Mouse (Mus musculus) adrenal gland (tissue): ENCODE data around the gene Noct.

ENCODE experiments used
- intact Hi-C: fragments of 180-260 bp; cut with DNase I; formaldehyde crosslinking; loops from one replicate; pipeline ENCODE4 v1.15.1; 2025
- microRNA-seq, 2 experiments: library from miRNA; unstranded; fragments of <30 nt; microRNA quantifications; one replicate each; pipeline ENCODE4; 2019

The Noct gene

DNA sequence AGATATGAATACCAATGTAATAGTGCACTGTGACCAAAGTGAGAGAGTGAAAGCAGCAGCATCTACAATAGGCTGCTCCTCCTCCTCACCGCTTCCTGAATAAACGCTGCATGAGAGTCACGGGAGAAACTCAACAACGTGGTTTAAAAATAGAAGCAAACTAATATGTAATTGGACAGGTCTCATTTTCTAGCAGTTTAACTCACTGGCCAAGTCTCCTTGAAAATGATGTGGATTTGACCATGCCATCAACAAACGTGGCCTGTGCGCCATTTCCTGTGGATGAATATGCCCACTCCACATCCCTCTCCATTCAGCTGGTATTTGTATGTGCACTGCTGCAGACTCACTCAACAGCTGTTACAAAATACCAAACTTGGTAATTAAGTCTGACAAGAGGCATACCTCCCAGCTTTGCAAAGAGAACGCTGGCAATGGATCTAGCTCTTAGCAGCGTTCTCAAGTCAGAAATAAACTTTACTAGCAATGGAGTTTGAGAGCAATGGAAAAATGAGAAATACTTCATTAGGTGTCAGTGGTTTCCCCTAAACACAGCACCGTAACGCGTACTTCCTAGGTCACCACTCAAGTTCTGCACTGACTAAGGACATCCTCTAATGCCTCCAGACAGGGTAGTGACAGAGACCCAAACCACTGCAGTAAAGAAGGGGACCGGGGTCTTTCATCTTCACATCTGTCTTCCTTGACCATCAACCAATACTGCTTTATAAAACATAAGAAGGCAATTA is 46.0 kb downstream of the Noct start:
- intact Hi-C loops, result no loop called here

DNA sequence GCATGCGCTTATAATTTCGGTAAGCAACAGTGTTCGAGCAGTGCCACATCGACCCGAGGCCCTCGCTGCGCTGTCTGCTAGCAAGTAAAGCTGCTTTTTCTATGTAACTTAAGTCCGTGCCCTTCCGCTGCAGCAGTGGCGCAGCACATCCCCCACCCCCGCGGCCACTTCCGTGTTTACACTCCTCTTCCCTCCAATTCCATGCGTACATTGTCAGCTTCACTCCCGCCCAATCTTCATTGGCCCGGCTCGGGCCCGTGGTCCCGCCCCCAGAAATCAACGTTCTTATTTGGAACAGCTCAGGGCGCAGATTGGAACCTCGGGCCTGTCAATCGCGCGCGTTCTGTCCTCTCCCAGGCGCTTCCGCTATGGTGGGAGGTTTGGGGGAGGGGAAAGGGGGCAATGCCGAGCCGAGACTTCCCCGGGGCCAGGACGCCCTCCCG is 51.7 kb downstream of the Noct start:
- intact Hi-C loops, result no loop called here

DNA sequence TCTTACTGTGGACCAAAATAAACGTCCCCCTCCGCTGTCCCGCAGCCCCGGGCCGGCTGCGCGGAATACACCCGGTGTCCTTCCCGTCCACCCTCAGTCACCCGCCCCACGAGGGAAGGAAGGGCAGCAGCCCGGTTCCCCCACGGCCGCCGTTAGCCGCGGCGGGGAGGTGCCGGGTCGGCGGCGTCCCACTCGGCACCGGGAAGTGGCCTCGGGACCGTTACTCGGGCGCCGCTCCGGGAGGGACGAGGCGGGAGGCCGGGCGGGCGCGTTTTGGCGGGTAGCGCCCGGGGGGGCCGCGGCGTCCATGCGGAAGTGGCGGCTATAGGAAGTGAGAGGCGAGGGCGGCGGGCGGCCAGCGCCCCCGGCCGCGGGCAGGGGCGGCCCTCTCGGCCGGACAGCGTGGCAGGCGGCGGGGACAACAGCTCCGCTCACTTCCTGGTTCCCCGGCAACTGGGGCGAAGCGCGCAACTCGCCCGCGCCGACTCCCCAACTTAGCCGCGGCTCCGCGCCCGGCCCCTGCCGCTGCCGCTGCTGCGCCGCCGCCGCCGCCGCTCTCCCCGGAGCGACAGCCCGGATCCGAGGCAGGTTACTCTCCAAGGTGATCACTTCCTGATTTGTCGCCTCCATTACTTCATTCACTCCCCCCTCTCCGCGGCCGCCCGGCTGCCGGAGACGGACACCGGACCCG is 52.3 kb downstream of the Noct start:
- intact Hi-C loops, result no loop called here

DNA sequence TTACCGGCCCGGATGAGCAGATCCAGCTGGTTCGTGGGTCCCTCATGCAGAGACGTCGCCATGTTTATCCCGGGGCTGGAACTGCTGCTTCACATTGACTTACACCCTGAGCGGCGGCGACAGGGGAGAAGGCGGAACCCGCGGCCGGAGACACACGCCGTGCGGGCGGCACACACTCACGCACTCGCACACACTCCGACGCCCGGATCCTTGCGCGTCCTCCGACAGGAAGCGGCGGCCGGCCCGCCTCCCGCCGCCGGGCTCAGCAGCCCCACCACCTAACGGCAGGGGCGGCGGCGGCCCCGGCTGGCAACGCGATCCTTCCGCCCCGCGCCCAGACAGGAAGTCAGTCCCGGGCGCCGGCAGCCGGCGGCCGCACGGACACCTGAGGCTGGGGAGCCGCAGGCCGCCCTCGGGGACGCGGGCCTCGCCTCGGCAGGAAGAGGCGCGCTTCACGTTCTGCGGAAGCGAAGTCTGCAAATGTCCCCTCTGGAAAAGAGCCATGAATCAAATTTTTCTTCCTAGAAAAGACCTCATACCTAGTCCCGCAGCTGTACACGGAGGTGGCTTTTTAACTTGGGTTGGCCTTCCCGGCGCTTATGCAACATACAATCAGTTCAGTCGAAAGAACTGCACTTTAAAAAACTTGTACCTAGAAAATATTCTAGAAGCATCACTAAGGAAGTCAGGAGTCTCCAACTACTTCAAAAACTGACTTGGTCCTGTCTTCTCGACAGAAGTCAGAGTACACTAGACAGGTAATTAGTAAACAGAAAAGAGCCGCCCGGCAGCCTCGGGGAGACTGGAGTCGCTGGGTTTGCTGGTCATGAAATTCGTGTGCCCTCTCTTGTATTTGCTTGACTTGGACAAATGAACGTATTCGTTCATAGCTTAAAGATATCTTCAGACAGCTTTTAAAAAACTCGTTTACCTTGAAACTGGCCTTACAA is 53.2 kb downstream of the Noct start:
- intact Hi-C loops, result no loop called here

DNA sequence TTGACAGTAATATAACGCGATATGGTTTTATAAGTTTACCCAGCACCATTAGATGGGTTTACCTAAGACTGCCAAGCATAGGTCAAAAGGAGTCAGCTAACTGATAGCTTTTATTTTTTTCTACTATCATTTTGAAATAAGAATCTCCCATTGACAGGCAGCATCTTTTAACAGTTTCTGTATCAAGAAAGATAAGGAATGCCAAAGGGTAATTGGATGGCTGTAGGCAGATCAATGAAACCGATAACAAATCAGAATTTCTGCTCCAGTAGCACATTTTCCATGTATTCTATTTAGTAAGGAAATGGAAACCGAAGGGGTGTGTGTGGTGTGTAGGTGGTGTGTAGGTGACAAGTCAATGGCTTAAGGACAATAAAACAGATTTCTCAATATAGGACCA is 54.2 kb downstream of the Noct start:
- intact Hi-C loops, result no loop called here

DNA sequence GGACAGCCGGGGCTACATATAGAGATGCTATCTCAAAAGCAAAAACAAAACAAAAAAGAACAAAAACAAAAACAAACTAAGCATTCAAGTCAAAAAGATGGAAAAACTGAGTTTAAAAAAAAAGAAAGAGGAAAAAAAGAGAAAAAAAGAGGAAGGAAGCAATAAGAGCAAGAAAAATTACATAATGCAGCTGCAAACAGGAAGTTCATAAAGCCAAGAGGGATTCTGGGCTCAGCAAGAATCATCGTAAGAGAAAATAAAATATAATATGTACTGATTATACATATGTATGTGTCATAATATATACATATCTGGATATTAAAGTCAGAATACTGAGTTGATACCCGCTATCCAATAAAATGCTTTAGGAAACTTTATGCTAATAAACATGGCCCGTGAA is 57.5 kb downstream of the Noct start:
- intact Hi-C loops, result no loop called here

DNA sequence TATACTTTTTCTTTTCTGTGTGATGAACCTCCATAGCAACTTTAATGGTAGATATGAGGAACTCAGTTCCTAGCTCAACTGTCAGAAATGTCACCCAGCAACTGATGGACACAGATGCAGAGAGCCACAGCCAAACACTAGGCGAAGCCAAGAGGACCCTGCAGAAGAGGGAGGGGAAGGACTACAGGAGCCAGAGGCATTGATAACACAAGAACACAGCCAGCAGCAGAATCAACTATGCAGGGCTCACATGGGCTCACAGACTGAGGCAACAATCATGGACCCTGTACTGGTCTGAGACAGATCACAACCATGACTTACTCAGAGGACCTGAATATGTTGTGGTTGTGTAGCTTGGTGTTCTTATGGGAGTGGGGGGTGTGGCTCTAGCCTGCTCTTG is 60.1 kb downstream of the Noct start:
- intact Hi-C loops, result no loop called here

DNA sequence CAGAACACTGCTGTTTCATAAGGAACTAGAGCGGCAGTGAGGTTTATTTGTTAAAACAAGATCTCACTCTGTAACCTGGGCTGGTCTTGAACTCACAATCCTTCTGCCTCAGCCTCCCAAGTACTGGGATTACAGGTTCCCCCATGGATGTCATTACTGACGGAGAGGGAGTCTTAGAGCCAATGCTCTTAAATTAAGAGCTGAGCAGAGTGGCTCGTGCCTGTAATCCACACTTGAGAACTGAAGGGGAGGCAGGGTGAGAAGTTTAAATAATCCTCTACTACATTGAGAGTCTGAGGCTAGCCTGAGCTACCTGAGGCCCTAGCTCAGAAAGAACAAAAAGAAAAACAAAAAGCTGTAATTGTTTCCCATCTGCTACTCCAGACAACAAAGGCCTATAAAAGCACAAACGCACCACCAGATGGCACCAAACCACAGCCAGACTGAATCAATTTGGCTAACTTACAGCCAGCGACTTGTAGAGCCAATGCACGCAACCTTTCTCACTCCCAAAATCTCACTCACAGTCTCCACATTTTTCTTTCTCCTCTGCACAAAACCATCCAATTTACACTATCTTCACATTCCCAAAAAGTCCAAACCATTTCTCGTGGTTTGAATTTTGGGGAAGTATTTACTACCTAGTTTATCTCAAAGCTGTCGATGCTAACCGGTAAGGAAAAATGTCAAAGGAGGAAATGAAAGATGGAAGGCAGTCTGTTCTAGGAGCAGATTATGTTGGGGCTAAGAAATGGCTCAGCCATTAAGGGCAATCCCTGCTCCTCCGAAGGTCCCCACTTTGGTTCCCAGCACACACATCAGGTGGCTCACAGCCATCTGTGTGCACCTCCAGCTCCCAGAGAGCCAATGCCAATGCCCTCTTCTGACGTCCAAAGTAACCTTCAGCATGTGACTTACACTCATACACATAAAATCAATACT is 64.9 kb downstream of the Noct start:
- intact Hi-C loops, result loop anchor here (2.0 to 5.0 kb wide), 2 partner anchors 52 to 64 kb away; no protein-coding TSS in a partner anchor

DNA sequence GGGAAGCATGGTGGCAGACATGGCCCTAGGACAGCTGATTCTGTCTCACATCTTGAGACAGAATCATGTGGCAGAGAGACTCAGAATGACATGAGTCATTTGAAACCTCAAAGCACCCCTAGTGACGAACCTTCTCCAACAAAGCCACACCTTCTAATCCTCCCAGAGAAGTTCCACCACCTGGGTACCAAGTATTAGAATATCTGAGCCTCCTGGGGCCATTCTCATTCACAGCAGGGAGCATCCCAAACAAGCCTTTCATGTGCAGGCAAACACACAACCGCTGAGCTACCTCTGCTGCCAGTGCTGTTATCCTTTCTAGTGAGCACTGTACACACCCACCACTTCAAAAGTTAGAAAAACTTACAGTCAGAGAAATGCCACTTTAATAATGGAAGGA is 70.0 kb downstream of the Noct start:
- intact Hi-C loops, result no loop called here

DNA sequence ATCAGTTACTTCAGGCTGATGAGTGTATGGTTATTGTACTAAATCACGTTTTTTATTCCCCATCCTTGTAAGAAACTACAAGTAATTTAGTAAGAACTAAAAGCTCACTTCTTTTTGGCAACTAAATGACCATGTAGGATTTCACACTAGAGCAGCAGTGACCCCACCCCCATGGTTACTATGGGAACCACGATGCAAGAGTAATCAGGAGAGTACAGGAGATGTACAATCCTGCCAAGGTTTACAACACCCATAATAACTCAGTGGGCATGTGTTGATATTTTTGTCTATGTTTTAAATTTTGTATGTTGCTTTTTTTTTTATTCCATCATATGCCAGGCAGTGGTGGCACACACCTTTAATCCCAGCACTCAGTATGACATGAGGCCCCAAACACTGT is 71.0 kb downstream of the Noct start:
- intact Hi-C loops, result no loop called here

DNA sequence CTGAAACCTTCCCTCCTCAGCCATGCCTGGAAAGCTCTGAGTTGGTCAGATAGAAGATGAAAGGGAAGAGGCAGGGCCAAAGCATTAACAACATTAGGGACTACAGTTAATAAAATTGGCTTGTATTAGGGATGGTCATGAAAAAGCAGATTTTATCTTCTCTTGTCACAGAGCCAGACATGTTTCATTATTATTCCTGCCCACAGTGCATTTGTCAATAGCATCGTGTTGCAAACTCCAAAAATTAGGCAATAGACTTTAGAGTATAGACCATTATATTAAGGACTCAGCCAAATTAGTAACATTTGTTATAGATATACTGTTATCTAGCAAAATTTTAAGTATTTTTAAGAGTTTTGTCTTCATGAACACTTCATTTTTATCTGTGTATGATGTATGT is 72.5 kb downstream of the Noct start:
- intact Hi-C loops, result no loop called here

Small RNA genes lying within 50 kb of the gene (microRNA-seq; reads per million reads assigned to microRNA genes)
- 0 reads per million in 2 experiments for gene Gm24282
